Mouse (Mus musculus): ENCODE data around the gene Dock1. TPM values are rescaled to one million over a fixed set of nuclear protein-coding genes. Genes with fewer than 3 reads are reported as not detected.

The Dock1 gene
- polyA plus RNA-seq, 1 experiment, result 59.7 TPM

- no peak for TF ChIP-seq CTCF (IDR thresholded peaks at IDR 0.05; ENCODE audit: borderline replicate concordance, insufficient read depth, low read length)
- no peak for TF ChIP-seq POLR2A (IDR thresholded peaks at IDR 0.05; ENCODE audit: low read depth, low read length)
- no peaks in the 10 kb centered on the region for H3K4me1 ChIP-seq (ENCODE audit: control insufficient read depth, insufficient read depth, low read length)
- no peak overlapping the region for H3K4me3 ChIP-seq (ENCODE audit: insufficient read depth, low read length)
- H3K27ac ChIP-seq (ENCODE audit: insufficient read depth, low read length), result no peak overlapping the region
These were observed 462.0 kb downstream of the Dock1 start for GRCm38 (mm10) chr7:135132461-135132860.

- H3K4me3 ChIP-seq (ENCODE audit: insufficient read depth, low read length), result no peak overlapping the region
- TF ChIP-seq CTCF (IDR thresholded peaks at IDR 0.05; ENCODE audit: borderline replicate concordance, insufficient read depth, low read length) (no peak), POLR2A (IDR thresholded peaks at IDR 0.05; ENCODE audit: low read depth, low read length) (no peak)
- H3K4me1 ChIP-seq (ENCODE audit: control insufficient read depth, insufficient read depth, low read length), result no peaks in the 10 kb centered on the region
- no peak overlapping the region for H3K27ac ChIP-seq (ENCODE audit: insufficient read depth, low read length)
These were observed 464.2 kb downstream of the Dock1 start for GRCm38 (mm10) chr7:135134619-135135018.

DNA sequence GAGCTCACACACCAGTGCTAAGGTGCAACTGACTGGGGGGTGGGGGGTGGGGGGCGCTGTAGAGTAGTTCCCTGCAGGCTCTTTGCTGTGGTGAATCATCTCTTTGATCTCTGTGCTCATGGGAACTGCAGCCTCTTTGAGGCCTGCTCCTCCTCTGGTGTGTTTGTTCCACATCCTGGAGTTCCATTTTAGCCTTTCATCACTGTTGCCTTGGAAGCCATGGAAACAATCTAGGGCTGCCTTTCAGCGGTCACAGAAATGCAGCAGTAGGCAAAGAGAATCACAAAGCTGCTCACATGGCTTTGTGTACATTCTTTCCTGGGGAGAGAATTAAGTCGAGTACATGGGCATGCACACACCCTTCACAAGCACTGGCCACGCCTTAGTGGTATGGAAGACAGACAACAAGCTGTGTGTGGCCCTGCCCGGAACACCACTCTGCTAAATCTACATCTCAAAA lies 468.7 kb downstream of the Dock1 start:
- H3K4me1 ChIP-seq (ENCODE audit: control insufficient read depth, insufficient read depth, low read length), result no peaks in the 10 kb centered on the region
- no peak overlapping the region for H3K27ac ChIP-seq (ENCODE audit: insufficient read depth, low read length)
- TF ChIP-seq POLR2A (IDR thresholded peaks at IDR 0.05; ENCODE audit: low read depth, low read length), result no peak
- no peak for TF ChIP-seq CTCF (IDR thresholded peaks at IDR 0.05; ENCODE audit: borderline replicate concordance, insufficient read depth, low read length)
- no peak overlapping the region for H3K4me3 ChIP-seq (ENCODE audit: insufficient read depth, low read length)

DNA sequence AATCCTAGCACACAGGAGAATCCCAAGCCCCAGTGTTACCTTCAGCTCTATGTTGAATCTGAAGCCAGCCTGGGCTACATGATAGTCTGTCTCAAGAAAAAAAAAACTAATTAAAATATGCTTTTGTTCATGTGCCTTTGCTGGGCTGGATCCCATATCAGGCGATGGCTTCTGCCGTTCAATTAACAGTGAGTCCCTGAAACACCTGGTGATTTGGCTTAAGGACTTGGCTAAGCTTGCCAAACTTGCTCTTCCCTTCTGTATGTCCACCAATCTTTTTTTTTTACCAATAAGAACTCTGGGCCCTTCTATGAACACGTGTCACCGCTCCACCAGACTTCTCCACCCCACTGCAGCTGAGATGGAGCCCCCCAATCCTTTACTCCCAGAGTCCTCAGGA lies 474.3 kb downstream of the Dock1 start:
- Histone ChIP-seq H3K4me1 (ENCODE audit: control insufficient read depth, insufficient read depth, low read length) (no peaks in the 10 kb centered on the region), H3K27ac (ENCODE audit: insufficient read depth, low read length) (no peak overlapping the region), H3K4me3 (ENCODE audit: insufficient read depth, low read length) (no peak overlapping the region)
- TF ChIP-seq POLR2A (IDR thresholded peaks at IDR 0.05; ENCODE audit: low read depth, low read length), result no peak
- TF ChIP-seq CTCF (IDR thresholded peaks at IDR 0.05; ENCODE audit: borderline replicate concordance, insufficient read depth, low read length), result no peak

- Histone ChIP-seq H3K27ac (ENCODE audit: insufficient read depth, low read length) (no peak overlapping the region), H3K4me3 (ENCODE audit: insufficient read depth, low read length) (no peak overlapping the region), H3K4me1 (ENCODE audit: control insufficient read depth, insufficient read depth, low read length) (no peaks in the 10 kb centered on the region)
- TF ChIP-seq CTCF (IDR thresholded peaks at IDR 0.05; ENCODE audit: borderline replicate concordance, insufficient read depth, low read length), result no peak
- no peak for TF ChIP-seq POLR2A (IDR thresholded peaks at IDR 0.05; ENCODE audit: low read depth, low read length)
These were observed 480.5 kb downstream of the Dock1 start for GRCm38 (mm10) chr7:135150926-135151325.

- H3K4me3 ChIP-seq (ENCODE audit: insufficient read depth, low read length), result no peak overlapping the region
These were observed 487.1 kb downstream of the Dock1 start for GRCm38 (mm10) chr7:135157571-135157970.

DNA sequence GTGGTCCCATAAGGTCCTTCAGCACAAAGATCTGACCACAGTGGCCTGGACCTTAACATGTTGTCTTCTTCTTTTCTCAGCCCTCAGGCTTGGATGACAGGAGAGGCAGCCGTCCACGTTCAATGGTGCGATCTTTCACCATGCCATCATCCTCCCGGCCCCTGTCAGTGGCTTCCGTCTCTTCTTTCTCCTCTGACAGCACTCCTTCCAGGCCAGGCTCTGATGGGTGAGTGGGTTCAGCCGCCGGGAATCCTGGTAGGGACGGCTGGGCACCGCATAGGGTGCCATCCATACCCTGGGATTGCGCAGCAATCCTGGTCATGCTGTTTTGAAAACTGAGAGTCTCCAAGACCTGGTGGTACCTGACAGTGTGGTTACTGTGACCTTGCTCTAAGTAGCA lies 487.9 kb downstream of the Dock1 start:
- TF ChIP-seq POLR2A (IDR thresholded peaks at IDR 0.05; ENCODE audit: low read depth, low read length) (no peak), CTCF (IDR thresholded peaks at IDR 0.05; ENCODE audit: borderline replicate concordance, insufficient read depth, low read length) (no peak)
- no peak overlapping the region for H3K27ac ChIP-seq (ENCODE audit: insufficient read depth, low read length)
- no peak overlapping the region for H3K4me3 ChIP-seq (ENCODE audit: insufficient read depth, low read length)
- H3K4me1 ChIP-seq (ENCODE audit: control insufficient read depth, insufficient read depth, low read length), result no peaks in the 10 kb centered on the region

More at GRCm38 (mm10) chr7:135157571-135157970, 487.1 kb downstream of the Dock1 start:
- no peaks in the 10 kb centered on the region for H3K4me1 ChIP-seq (ENCODE audit: control insufficient read depth, insufficient read depth, low read length)
- no peak overlapping the region for H3K27ac ChIP-seq (ENCODE audit: insufficient read depth, low read length)
- TF ChIP-seq POLR2A (IDR thresholded peaks at IDR 0.05; ENCODE audit: low read depth, low read length) (no peak), CTCF (IDR thresholded peaks at IDR 0.05; ENCODE audit: borderline replicate concordance, insufficient read depth, low read length) (no peak)

DNA sequence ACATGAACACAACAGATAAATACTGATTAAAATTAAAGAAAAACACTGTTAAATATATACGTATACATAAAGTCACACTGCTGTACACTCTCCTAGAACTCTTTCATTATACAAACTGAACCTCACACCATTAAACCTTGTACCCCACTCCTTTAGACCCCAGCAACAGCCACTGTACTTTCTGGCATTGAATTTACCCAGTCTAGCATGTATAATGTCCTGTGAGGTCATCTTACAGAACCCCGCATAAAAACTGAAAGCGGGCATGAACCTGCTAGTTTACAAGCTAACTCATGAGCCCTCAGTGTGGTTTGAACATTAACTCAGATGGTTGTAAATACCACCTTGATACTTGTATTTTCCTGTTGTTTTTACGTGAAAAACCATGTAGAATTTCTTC lies 489.2 kb downstream of the Dock1 start:
- H3K4me1 ChIP-seq (ENCODE audit: control insufficient read depth, insufficient read depth, low read length), result no peaks in the 10 kb centered on the region
- TF ChIP-seq CTCF (IDR thresholded peaks at IDR 0.05; ENCODE audit: borderline replicate concordance, insufficient read depth, low read length), result no peak
- TF ChIP-seq POLR2A (IDR thresholded peaks at IDR 0.05; ENCODE audit: low read depth, low read length), result no peak
- H3K4me3 ChIP-seq (ENCODE audit: insufficient read depth, low read length), result no peak overlapping the region

DNA sequence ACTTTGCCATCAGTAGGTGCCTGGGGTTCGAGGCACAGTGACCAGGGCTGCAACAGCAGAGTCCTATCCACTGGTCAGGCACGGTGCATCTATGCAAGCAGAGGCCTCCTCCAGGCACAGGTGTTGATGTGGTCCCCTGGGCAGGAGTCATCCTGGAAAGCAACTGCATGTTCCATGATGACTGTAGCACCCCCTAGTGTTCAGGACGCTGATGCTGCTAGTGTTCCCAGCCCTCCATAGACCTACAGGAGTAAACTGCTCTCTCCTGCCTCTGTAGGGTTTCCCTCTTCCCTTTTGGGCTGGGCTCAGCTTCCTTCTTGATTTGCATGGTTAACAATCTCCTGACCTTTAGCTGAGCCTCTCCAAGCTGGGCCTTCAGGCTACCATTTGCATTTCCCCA lies 494.7 kb downstream of the Dock1 start:
- Histone ChIP-seq H3K4me3 (ENCODE audit: insufficient read depth, low read length) (no peak overlapping the region), H3K27ac (ENCODE audit: insufficient read depth, low read length) (no peak overlapping the region), H3K4me1 (ENCODE audit: control insufficient read depth, insufficient read depth, low read length) (no peaks in the 10 kb centered on the region)
- TF ChIP-seq POLR2A (IDR thresholded peaks at IDR 0.05; ENCODE audit: low read depth, low read length), result no peak
- peak; percentile 65; the same call in 1 of the 2 replicates for TF ChIP-seq CTCF (IDR thresholded peaks at IDR 0.05; ENCODE audit: borderline replicate concordance, insufficient read depth, low read length)

More for the DNA sequence above, 489.2 kb downstream of the Dock1 start:
- no peak overlapping the region for H3K27ac ChIP-seq (ENCODE audit: insufficient read depth, low read length)

GRCm38 (mm10) chr7:135169936-135170335 lies 499.5 kb downstream of the Dock1 start:
- no peak overlapping the region for H3K27ac ChIP-seq (ENCODE audit: insufficient read depth, low read length)
- H3K4me3 ChIP-seq (ENCODE audit: insufficient read depth, low read length), result no peak overlapping the region
- H3K4me1 ChIP-seq (ENCODE audit: control insufficient read depth, insufficient read depth, low read length), result no peaks in the 10 kb centered on the region
- TF ChIP-seq CTCF (IDR thresholded peaks at IDR 0.05; ENCODE audit: borderline replicate concordance, insufficient read depth, low read length) (no peak), POLR2A (IDR thresholded peaks at IDR 0.05; ENCODE audit: low read depth, low read length) (no peak)

DNA sequence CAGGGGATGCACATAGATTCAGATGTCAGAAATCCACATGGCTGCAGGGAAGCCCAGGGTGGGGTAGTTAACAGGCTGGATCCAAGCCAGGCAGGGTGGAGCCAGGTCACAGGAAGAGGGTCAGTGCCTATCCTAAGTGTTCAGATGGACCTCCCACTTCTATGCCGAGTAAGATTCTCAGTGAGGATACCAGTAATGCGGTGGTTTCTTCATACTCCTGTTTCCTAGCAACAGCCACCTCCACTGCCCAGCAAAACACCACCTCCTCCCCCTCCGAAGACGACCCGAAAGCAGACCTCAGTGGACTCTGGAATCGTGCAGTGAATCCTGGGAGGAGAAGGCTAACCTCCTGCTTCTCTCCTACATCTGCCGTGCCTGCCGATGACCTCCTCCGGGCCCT lies 501.8 kb downstream of the Dock1 start:
- Histone ChIP-seq H3K4me1 (ENCODE audit: control insufficient read depth, insufficient read depth, low read length) (no peaks in the 10 kb centered on the region), H3K4me3 (ENCODE audit: insufficient read depth, low read length) (no peak overlapping the region), H3K27ac (ENCODE audit: insufficient read depth, low read length) (no peak overlapping the region)
- no peak for TF ChIP-seq POLR2A (IDR thresholded peaks at IDR 0.05; ENCODE audit: low read depth, low read length)
- no peak for TF ChIP-seq CTCF (IDR thresholded peaks at IDR 0.05; ENCODE audit: borderline replicate concordance, insufficient read depth, low read length)

Data from embryonic fibroblast, embryonic 13.5 days (primary cell).